Mouse (Mus musculus): Measurements from ENCODE around the gene Pik3ap1. TPM values are rescaled to one million over a fixed set of nuclear protein-coding genes. Genes with fewer than 3 reads are reported as not detected.
"Not testable (repeated sequence)": the region's sequence is repeated elsewhere in the genome, so short reads cannot be mapped to it uniquely, and the experiment has no call there.

Pik3ap1 gene
- 1 to 10 TPM; 6.2 to 8.7 TPM for total RNA-seq (2021)
- long read RNA-seq, experiment 1, full-length matches to known transcripts: 1 of 3 reads
- long read RNA-seq, experiment 1, partial matches to known transcripts: 1 of 3 reads
- long read RNA-seq, experiment 1, other reads (novel, unspliced or antisense): 1 of 3 reads
- long read RNA-seq, experiment 2, full-length matches to known transcripts: 1 of 3 reads
- long read RNA-seq, experiment 2, partial matches to known transcripts: 0 of 3 reads
- long read RNA-seq, experiment 2, other reads (novel, unspliced or antisense): 2 of 3 reads

DNA sequence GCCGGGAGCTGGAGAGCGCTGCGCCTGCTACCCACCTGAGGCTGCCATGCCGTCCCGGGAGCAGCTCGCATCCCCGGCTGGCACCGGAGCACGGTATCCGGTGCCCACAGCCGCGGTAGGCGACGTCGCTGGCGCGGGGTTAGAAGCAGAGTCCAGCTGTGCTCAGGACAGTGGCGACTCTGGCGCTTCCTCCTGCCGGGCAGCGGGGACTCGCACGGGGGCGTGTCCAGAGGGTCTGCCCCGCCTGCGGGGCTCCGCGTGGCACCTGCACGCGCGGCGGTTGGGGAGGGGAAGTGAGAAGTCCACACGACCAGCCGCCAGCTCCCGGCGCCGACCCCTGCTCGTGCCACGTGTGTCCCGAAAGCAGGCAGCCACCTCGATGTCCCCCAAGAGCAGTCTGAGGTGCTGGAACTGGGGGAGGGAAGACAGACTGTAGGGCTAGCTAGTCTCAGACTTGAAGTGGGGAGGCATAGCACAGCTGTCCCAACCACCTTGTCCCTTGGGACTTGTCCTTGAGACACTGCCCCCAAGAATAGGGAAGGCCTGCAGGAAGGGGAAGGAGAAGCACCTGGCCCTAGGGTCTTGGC, at the start of gene Pik3ap1:
Gene Pik3ap1 (minus strand): TSS at position 181 of the 587 bp plus-strand sequence.
- DNase-seq: peak; percentile 67

DNA sequence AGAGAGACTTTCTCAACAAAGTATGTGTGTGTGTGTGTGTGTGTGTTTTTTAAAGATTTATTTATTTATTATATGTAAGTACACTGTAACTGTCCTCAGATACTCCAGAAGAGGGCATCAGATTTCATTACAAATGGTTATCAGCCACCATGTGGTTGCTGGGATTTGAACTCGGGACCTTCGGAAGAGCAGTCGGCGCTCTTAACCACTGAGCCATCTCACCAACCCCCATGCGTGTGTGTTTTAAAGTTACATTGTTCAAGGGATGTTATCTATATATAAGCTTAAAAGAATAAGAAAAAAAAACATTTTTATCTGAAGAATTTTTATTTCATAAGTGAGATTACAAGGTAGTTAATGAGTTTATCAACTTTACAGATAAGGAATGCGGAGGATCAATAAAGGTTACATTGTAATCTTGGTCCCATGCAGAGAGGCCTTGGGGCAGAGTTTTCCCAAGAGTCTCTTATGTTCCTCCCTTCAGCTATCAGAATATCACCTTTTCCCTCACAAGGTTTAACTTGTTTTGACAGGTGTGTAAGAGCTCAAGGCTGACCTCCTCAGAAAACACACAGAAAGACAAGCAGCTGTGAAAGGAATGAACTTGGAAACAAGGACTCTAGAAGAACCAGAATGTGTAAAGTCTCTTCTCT, 46.7 kb upstream of the Pik3ap1 start:
- not testable (repeated sequence) for DNase-seq

DNA sequence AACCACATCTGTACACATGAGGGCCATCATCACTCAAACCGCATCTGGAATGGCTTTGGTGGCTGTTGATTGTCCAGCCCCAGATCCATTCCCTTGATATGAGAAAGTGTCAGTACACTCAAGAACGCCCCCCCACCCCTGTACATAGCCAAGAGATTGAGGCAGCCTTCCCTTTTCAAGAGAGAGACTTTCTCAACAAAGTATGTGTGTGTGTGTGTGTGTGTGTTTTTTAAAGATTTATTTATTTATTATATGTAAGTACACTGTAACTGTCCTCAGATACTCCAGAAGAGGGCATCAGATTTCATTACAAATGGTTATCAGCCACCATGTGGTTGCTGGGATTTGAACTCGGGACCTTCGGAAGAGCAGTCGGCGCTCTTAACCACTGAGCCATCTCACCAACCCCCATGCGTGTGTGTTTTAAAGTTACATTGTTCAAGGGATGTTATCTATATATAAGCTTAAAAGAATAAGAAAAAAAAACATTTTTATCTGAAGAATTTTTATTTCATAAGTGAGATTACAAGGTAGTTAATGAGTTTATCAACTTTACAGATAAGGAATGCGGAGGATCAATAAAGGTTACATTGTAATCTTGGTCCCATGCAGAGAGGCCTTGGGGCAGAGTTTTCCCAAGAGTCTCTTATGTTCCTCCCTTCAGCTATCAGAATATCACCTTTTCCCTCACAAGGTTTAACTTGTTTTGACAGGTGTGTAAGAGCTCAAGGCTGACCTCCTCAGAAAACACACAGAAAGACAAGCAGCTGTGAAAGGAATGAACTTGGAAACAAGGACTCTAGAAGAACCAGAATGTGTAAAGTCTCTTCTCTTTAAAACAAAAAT, 41.2 kb upstream of the Pik3ap1 start:
- DNase-seq: not testable (repeated sequence)

DNA sequence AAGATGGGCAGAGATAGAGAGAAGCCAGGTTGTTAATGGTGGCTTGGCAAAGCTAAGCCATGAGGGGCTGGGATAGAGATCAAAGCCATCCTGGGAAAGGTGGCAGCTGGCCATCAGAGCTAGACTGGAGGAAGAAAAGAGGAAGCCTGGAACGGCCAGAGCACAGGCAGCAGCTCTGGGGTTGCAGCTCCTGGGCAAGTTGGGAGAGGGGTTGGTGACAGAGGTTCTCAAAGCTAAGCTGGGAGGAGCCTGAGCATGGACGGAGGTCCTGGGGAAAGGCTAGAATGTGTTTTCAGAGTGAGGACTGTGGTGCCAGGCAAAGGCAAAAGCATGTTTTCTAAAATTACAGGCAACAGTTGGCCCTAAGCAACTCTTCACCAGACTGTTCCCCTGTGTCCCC, 36.4 kb upstream of the Pik3ap1 start:
- no peak for DNase-seq

DNA sequence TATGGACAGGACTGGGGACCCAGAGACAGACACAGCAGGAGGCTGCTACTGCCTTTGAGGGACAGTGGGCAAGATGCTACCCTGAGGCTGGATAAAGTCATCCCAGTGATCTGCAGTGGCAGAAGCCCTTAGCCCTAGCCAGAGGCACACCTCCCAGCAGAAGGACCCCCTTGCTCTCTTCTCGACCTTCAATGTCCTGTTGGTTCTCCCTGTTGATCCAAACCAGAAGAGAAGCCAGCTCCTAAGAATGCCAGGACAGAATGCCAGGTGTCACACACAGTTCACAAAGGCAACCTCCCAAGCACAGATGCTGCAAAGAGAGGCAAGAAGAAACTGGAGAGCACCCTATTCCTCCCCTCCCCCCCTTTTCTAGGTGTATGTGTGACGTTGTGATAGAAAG, 33.9 kb upstream of the Pik3ap1 start:
- DNase-seq: no peak

DNA sequence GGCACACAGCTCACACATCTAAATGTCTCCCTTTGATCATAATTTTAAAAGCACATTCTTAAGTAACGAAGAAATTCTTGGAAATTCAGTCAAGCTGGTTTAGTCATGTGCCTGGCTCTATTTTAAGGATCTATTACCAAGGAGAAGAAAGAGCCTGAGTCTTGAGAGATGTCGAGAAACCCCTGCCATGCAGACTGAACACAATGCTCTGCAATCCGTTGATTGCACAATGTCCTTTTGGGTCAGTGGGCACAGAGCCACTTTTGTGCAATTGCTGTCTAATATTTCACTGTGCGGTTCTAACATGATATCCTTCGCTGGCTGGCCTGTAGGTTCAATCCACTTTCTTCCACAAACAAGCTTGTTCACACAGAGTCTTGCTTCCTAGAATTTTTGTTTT, 33.1 kb upstream of the Pik3ap1 start:
- DNase-seq: peak; percentile 56

DNA sequence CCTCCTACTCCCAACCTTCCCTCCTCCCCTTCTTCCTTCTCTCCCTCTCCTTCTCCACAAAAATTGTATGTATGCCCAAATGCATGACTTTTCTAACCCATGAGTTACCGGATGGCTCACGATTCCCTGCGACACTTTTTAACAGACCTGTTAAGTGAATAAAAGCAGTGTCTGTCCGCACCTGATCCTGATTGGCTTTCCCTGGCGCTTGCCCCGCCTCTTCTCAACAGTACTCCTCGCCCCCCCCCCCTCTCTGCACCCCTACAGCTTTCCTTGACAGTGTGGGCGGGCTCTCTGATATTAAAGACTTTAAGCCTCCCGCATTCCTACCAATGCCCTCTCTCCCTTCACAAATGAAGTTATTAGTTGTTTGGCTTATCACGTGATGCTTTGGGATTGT, 31.3 kb upstream of the Pik3ap1 start:
- DNase-seq: no peak

DNA sequence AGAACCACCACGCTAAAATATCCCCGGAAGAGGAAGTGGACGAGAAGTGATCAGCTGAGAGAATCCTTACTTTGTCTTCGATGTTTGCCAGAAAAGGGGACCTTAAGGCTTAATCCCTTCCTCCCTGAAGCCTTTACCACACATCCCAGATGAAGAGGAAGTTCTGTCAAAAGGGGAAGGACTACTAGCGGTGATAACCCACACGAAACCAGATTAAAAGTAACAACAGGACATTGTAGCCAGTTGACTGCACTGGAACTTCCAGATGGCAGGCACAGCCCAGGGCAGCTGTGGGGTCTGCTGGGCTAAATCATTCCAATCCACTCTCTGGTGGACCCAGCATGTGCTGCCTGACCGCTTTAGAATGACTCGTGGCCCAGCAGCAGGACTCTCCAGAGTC, 17.7 kb upstream of the Pik3ap1 start:
- no peak for DNase-seq

DNA sequence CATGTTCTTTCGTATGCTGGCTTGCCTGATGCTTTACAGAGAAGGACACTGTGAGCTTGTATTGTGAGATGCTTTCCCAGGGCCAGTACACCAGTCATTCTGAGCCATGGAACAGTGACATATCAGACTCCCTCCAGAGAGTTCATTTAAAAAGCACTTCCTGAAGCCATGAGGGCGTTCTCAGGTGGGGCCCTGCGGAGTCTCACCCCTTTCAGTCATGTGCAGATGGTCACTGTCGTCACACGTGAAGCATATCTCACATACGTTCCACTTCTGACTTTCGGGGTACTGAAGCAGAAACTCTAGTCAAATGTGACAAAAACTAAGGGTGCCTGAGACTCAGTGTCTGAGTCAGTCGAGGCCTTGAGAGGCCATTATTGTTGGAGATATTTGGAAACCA, 6.0 kb upstream of the Pik3ap1 start:
- DNase-seq: no peak

DNA sequence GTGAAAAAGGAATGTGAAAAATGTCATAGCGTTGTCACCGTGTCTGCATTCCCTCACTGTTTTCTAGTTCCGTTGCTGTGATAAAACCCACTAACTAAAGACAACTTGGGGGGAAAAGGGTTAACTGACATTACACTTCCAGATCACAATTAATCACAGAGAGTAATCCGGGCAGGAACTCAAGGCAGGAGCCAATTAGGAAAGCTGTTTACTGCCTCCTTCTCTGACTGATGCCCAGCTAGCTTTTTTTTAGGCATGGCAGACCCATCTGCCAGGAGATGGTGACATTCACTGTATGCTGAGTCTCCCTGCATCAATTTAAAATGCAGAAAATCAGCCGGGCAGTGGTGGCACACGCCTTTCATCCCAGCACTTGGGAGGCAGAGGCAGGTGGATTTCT, 4.4 kb upstream of the Pik3ap1 start:
- no peak for DNase-seq

DNA sequence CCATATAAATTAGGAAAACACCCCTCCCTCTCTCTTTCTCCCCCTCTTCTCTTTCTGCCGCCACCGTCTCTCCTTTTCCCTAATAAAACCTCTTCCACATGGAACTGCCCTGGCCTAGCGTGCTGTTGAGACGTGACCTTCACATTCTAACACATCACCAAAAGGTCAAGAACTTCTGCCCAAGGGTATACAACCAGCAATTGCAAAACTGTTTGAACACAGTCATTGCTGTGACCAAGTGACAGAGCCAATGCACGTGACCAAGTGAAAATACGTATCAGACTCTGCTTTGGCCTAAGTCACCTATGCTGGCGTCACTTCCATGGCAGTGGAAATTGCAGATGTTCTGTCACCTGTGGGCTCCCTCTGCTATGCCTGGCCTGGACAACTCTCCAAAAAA, 3.3 kb upstream of the Pik3ap1 start:
- DNase-seq: peak; percentile 31

DNA sequence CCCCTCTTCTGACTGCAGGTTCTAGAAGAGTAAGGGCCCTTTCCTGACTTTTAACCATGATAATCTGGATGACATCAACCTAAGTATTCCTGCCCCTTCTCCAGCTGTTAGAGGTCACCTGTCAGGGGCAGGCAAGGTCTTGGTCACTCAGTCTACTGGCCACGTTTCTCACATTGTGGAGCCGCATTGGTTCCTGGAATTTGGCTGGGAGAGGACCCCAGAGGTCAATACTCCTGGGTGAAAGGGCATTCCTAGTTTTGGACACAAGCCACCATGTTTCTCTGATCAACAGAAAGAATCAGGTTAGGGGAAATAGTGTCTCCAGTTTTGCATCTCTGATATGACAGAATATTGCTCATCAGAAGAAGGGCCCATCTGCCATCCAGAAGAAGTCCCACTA, 2.4 kb upstream of the Pik3ap1 start:
- DNase-seq: no peak

DNA sequence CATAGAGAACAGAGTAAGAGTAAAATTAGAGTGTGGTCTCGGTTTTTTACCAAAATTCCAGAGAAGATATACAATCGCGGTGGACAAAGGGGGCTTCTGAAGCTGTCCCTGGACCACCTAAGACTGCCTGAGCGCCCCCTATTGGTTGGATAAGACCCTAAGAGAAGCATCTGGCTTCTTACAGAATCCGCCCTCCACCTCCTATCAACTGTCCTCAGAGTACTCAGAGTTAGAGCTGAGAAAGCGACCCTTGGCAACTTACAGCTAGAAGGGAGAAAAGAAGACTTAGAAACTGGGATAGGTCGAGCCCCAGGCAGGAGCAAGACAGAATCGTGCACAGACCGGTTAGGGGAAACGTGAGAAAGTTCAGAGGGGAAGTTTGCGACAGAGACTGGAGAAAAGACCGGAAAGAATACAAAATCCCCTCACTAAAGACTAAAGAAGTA, 473 bp downstream of the Pik3ap1 start:
- DNase-seq: peak; percentile 27

DNA sequence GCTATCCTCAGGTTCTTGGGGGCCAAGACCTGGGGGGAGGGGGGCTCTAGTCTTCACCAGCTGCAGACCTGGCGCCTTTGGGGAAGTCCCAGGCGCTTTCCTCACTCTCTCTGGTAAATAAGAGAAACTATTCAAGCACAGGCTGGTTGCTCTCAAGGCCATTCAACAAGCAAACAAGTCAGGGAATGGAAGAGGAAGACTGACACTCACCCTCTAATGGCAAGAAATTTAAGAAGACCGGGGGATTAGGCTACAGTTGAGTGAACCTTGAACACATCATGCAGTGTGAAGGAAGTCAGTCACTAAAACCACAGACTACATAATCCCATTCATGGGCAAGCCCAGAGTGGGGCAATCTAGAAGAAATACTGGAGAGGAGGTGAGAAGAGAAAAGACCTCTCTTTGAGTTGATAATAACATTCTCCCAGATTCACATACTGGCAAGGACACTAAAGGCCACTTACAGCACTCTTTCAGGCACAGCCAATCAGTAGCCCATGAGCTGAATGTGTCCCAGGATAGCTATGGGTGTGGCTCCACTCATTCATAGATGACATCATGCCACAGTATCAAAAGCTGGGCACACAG, 2.4 kb downstream of the Pik3ap1 start:
- no peak for DNase-seq

DNA sequence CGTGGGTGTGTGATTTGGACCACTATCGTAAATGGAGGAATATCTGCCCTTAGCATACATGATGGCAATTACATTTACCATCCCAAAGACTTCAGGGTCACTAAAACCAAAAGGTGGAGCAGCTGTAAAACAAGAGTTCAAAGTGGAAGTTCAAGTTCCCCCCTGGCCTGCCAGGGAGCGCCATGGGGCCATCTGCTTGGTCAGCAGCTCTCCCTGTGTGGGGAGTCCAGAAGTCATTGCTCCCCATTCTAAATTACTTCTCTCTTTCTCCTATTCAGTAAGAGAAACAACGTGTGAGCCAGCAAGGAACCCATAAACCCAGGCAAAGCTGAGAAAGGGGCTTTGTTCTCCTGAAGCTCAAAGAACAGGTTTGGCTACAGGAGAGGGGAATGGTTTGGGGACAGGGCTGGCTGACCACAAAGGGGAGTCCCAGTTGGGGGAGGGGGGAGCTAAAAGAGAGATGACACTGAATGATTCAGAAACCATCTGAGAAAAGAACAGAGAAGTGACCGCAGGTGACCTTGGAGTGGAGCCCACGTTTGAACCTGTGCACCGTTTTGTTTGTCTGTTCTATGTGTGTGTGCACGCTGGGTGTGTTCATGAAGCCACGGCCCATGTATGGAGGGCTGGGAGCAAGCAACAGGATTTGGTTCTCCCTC, 3.2 kb downstream of the Pik3ap1 start:
- no peak for DNase-seq

DNA sequence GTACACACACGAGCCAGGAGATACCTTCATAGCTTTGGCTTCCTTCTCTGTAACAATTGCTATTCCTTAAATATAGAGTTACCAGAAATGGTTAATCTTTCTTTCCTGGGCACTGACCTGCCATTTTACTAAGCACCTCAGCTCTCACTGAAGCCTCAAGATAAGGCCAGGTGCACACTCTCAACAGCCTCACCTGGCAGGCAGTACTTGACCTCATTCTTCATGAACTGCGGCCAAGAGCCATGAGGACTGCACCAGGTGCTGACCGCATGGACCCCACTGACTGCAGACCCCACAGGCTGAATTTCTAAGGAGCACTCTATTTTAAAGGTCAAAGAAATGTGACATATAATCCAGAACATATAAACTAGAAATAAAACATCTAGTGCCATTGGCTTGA, 5.7 kb downstream of the Pik3ap1 start:
- DNase-seq: no peak

DNA sequence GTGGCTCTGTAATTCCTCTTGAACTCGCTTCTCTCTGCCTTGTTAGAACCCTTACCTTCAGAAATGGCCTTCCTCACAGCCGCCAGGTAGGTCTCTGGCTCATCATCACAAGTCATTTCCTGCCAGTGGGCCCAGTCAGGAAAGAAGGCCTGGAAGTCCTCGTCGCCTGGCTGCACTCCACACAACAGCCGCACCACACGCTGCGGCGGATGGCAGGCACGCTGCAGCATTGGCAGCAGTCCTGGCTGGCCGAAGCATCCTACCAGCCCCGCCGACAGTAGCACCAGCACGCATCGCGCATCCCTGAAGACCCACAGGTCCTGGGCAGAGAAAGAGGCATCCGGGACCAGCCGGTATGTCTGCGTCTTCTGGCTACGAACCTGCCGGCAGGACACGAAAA, 9.1 kb downstream of the Pik3ap1 start:
- DNase-seq: no peak

DNA sequence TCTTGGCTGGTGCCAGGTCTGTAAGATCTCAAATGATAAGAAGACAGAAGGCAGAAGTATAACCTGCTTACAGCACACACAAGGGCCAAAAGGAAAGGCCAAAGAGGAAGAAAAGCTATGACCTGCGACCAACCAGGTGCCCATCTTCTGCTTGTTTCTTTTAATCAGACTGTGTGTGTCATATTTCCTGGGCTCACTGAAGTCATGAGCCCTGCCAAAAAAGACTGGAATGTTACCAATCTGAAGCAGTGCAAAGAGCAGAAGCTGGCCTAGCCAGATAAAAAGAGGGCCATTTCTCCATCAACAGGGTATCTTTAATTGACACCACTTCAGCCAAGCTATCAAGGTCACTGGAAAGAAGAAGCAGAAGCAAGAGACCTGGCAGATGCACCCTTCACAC, 9.8 kb downstream of the Pik3ap1 start:
- DNase-seq: peak; percentile 15

DNA sequence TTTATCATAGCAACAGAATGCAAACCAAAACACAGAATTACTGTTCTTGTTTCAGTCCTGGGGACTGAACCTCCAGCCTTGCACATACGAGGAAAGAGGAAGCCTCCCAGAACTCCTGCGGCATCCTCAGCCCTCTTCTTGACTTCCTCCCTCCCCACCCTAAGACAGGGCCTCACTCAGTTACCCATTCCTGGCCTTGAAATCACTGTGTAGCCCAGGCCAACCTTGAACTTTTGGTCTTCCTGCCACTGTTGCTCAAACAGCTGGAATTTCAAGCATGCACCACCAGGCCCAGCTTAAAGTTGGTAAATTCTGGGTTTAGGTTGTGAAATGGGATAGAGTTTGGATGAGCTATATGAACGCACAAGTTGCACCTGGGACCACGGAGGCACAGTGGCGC, 10.2 kb downstream of the Pik3ap1 start:
- DNase-seq: no peak

DNA sequence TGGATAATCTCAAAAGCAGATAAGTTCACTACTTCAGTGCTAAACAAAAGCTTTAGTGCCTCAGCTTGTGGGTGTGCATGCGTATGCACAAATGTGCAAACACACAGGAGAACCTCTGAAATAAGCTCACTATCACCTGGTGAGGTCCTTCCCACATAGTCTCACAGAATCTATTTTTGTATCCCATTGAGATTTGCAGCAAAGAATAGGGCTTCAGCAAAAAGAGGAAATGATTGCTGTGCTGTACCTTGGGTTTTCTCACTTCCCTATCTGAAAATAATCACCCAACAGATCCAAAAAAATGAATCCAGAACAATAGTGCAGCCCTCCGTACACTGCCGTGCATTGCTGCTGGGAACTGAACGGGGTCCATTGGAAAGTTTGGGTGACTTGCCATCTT, 12.6 kb downstream of the Pik3ap1 start:
- DNase-seq: no peak

DNA sequence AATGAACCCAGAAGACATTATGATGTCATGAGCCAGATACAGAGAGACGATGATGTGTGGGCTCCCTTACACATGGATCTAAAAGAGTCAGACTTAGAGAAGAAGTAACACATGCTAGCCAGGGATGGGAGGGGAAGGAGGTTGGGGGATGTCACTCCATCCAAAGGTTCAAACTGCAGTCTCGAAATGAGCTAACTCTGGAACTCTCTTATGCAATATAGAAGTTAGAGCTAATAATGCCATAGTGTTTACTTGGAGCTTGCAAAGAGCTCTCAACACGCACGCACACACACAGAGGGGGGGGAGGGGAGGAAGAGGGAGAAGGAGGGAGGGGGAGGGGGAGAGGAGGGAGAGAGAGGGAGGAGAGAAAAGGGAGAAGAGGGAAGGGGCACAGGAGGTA, 13.5 kb downstream of the Pik3ap1 start:
- no peak for DNase-seq

Measured in adrenal gland, postnatal 10 days (tissue).